Mouse (Mus musculus) layer of hippocampus, adult 9-11 months (tissue): Measurements from ENCODE around the gene Zfhx2.

Source experiments
- DNase-seq: peaks from one replicate; pipeline ENCODE4 v3.0.0; 2022

Zfhx2 gene

GRCm38 (mm10) chr14:55032695-55033225, 59.4 kb downstream of the Zfhx2 start:
- peak; percentile 52 for DNase-seq

GRCm38 (mm10) chr14:55029034-55029698, 63.0 kb downstream of the Zfhx2 start:
- no peak for DNase-seq

GRCm38 (mm10) chr14:55028333-55028835, 63.7 kb downstream of the Zfhx2 start:
- DNase-seq, result no peak

GRCm38 (mm10) chr14:55027653-55028052, 64.5 kb downstream of the Zfhx2 start:
- DNase-seq, result no peak

GRCm38 (mm10) chr14:55027251-55027650, 64.9 kb downstream of the Zfhx2 start:
- no peak for DNase-seq

GRCm38 (mm10) chr14:55025527-55025926, 66.6 kb downstream of the Zfhx2 start:
- DNase-seq, result no peak

- no peak for DNase-seq
These were observed 67.9 kb downstream of the Zfhx2 start for GRCm38 (mm10) chr14:55024236-55024635.

GRCm38 (mm10) chr14:55023011-55023410, 69.1 kb downstream of the Zfhx2 start:
- DNase-seq, result no peak

- DNase-seq, result no peak
These were observed 71.7 kb downstream of the Zfhx2 start for GRCm38 (mm10) chr14:55020394-55020793.

GRCm38 (mm10) chr14:55016876-55017275, 75.2 kb downstream of the Zfhx2 start:
- no peak for DNase-seq

GRCm38 (mm10) chr14:55015767-55016111, 76.4 kb downstream of the Zfhx2 start:
- DNase-seq, result no peak

GRCm38 (mm10) chr14:55014991-55015766, 76.9 kb downstream of the Zfhx2 start, which contains the start of gene Ngdn:
Gene Ngdn (plus strand): TSS chr14:55015454.
- DNase-seq, result peak; percentile 100

- peak; percentile 81 for DNase-seq
These were observed 77.5 kb downstream of the Zfhx2 start for GRCm38 (mm10) chr14:55014591-55014990.

- DNase-seq, result no peak
These were observed 81.0 kb downstream of the Zfhx2 start for GRCm38 (mm10) chr14:55011116-55011515.
